Mouse (Mus musculus) intestine, embryonic 16.5 days (tissue): ENCODE measurements at regions not wholly inside any gene's neighbourhood (a gene's known extent, or its start where the extent isn't known, plus 50 kb on each side); places are given as distances from the start of the nearest gene placed in this dataset.

Experiments
- ATAC-seq: fragments of 200-750 bp; cut with Nextera tagmentation; 2 replicates; pipeline ENCODE4 v1.8.0; 2017; ENCODE audit warnings: moderate TSS enrichment, moderate library complexity
- H3K27ac ChIP-seq: fragments of 300-500 bp; sonication (generic); 2 replicates; pipeline ENCODE4 v1.5.1; 2014; ENCODE audit warnings: mild to moderate bottlenecking, low read length
- H3K27me3 ChIP-seq: fragments of 300-500 bp; sonication (generic); replicated peaks from 2 replicates; pipeline ENCODE4 v1.6.1; 2014; ENCODE audit warnings: low read length, control low read depth, mixed read lengths; ENCODE audit not compliant: control insufficient read depth, insufficient read depth
- H3K36me3 ChIP-seq: fragments of 300-500 bp; sonication (generic); 2 replicates; pipeline ENCODE4 v1.6.1; 2014; ENCODE audit warnings: low read length, control low read depth; ENCODE audit not compliant: control insufficient read depth, insufficient read depth
- H3K4me1 ChIP-seq: fragments of 300-500 bp; sonication (generic); 2 replicates; pipeline ENCODE4 v1.6.1; 2014; ENCODE audit warnings: low read length, control low read depth, mixed read lengths; ENCODE audit not compliant: control insufficient read depth, insufficient read depth
- H3K4me2 ChIP-seq: fragments of 300-500 bp; sonication (generic); 2 replicates; pipeline ENCODE4 v1.6.1; 2014; ENCODE audit warnings: low read depth, low read length, control low read depth
- H3K4me3 ChIP-seq: fragments of 300-500 bp; sonication (generic); 2 replicates; pipeline ENCODE4 v1.5.1; 2014; ENCODE audit warnings: mild to moderate bottlenecking, low read length
- H3K9ac ChIP-seq: fragments of 300-500 bp; sonication (generic); 2 replicates; pipeline ENCODE4 v1.6.1; 2014; ENCODE audit warnings: low read depth, low read length
- H3K9me3 ChIP-seq: fragments of 300-500 bp; sonication (generic); 2 replicates; pipeline ENCODE4 v1.6.1; 2016; ENCODE audit warnings: low read length, control low read depth; ENCODE audit not compliant: control insufficient read depth
- WGBS: fragments of 180-500 bp; shearing (Covaris S2); extraction: QIAGEN DNeasy Blood & Tissue Kit; methylation state at CpG from one replicate; pipeline ENCODE4 v1.1.7; 2014; 5-methylcytosine and 5-hydroxymethylcytosine counted together

DNA sequence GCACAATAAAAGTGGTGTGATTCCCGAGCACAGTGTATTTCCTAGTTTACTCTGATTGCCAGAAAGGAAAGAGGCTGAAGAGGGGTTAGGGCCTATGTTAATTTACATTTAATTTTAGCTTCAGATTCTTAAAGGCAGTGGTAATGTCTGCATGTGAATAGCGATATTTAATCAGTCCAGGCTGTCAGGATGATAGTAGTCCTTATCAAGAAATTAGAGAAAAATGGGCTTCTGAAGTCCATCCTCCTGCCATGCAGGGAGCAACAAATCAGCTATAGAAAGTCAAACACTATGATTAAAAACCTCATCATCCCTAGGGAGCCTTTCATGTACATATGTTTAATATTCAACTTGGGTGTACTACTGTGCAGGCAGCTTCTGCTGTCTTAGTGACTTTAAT is 422.7 kb upstream of the Gje1 start:
- H3K36me3 ChIP-seq, result no peaks in the 10 kb centered on the region
- H3K27me3 ChIP-seq, result no peaks in the 10 kb centered on the region
- no peak overlapping the region for H3K4me3 ChIP-seq
- H3K9ac ChIP-seq, result no peak overlapping the region
- no peak overlapping the region for H3K27ac ChIP-seq
- no peaks in the 10 kb centered on the region for H3K4me1 ChIP-seq
- 71% methylated on average over 2 of the region's 2 CpGs for WGBS
- H3K4me2 ChIP-seq, result no peak overlapping the region
- ATAC-seq, result no peak
- no peaks in the 10 kb centered on the region for H3K9me3 ChIP-seq
